Mouse (Mus musculus) MEL (cell line): ENCODE data around the gene Ptpdc1.

Experiments used
- CHD2 ChIP-seq: IDR thresholded peaks from 2 replicates; pipeline ENCODE4 v1.6.1; 2011; ENCODE audit warnings: low read length, improper control_type of control experiment
- CTCF ChIP-seq, 3 experiments: IDR thresholded peaks in 2 of 3; conservative IDR thresholded peaks in 1 of 3; 2 replicates each; pipeline ENCODE4 v1.5.1; 2011 to 2012; ENCODE audit warnings: low read length in 3 of 3, low read depth in 2 of 3, mild to moderate bottlenecking in 2 of 3, improper control_type of control experiment in 1 of 3, inconsistent platforms in 1 of 3, mixed read lengths in 1 of 3, moderate library complexity in 1 of 3; ENCODE audit not compliant: control insufficient read depth in 1 of 3, insufficient read depth in 1 of 3, poor library complexity in 1 of 3, severe bottlenecking in 1 of 3
- E2F4 ChIP-seq: IDR thresholded peaks from 2 replicates; pipeline ENCODE4 v1.6.1; 2011; ENCODE audit warnings: low read depth, low read length, improper control_type of control experiment, borderline replicate concordance
- ELF1 ChIP-seq: IDR thresholded peaks from 2 replicates; pipeline ENCODE4 v1.6.1; 2014; ENCODE audit warnings: low read depth, mild to moderate bottlenecking, inconsistent platforms, low read length, improper control_type of control experiment, moderate library complexity
- EP300 ChIP-seq, 2 experiments: IDR thresholded peaks; 2 replicates each; pipeline ENCODE4 v1.6.1; 2011; ENCODE audit warnings: improper control_type of control experiment in 2 of 2, low read length in 2 of 2, low read depth in 1 of 2, mild to moderate bottlenecking in 1 of 2
- GATA1 ChIP-seq: IDR thresholded peaks from 2 replicates; pipeline ENCODE4 v1.6.1; 2011; ENCODE audit warnings: low read depth, low read length, improper control_type of control experiment
- HCFC1 ChIP-seq: IDR thresholded peaks from 2 replicates; pipeline ENCODE4 v1.6.1; 2012; ENCODE audit warnings: low read depth, mild to moderate bottlenecking, inconsistent platforms, low read length, improper control_type of control experiment, moderate library complexity
- MAFK ChIP-seq: IDR thresholded peaks from 2 replicates; pipeline ENCODE4 v1.6.1; 2011; ENCODE audit warnings: low read depth, mild to moderate bottlenecking, low read length, improper control_type of control experiment, borderline replicate concordance
- MXI1 ChIP-seq: IDR thresholded peaks from 2 replicates; pipeline ENCODE4 v1.6.1; 2011; ENCODE audit warnings: mild to moderate bottlenecking, low read depth, low read length, improper control_type of control experiment
- POLR2A ChIP-seq, 2 experiments: IDR thresholded peaks; 2 replicates each; pipeline ENCODE4 v1.6.1; 2011 to 2012; ENCODE audit warnings: low read length in 2 of 2, mild to moderate bottlenecking in 2 of 2, control low read depth in 1 of 2, improper control_type of control experiment in 1 of 2, low read depth in 1 of 2, moderate library complexity in 1 of 2; ENCODE audit not compliant: control insufficient read depth in 1 of 2, insufficient read depth in 1 of 2, poor library complexity in 1 of 2
- POLR2AphosphoS2 ChIP-seq: IDR thresholded peaks from 2 replicates; pipeline ENCODE4 v1.6.1; 2011; ENCODE audit warnings: low read length, improper control_type of control experiment
- RCOR1 ChIP-seq: IDR thresholded peaks from 2 replicates; pipeline ENCODE4 v1.6.1; 2012; ENCODE audit warnings: low read depth, mild to moderate bottlenecking, inconsistent platforms, low read length, improper control_type of control experiment
- USF1 ChIP-seq: IDR thresholded peaks from 2 replicates; pipeline ENCODE4 v1.6.1; 2014; ENCODE audit warnings: low read depth, mild to moderate bottlenecking, inconsistent platforms, low read length, improper control_type of control experiment, moderate library complexity

DNA sequence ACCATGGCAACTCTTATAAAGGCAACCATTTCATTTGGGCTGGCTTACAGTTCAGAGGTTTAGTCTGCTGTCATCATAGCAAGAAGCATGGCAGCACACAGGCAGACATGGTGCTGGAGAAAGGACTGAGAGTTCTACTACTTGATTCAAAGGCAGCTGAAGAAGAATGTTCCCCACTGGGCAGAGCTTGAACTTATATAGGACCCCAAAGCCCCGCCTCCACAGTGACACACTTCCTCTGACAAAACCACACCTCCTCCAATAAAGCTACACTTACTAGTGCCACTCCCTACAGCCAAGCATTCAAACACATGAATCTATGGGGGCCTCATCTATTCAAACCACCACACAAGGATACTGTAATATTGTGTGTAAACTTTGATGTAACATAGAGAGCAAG is 70.9 kb downstream of the Ptpdc1 start:
- TF ChIP-seq POLR2A (IDR thresholded peaks at IDR 0.05; ENCODE audit: control insufficient read depth in 1 of 2, insufficient read depth in 1 of 2, low read depth in 1 of 2, low read length in 2 of 2, poor library complexity in 1 of 2) (peak in 1 of 2 experiments; percentile 33; a peak in 1 of 4 replicates), CTCF (IDR thresholded peaks at IDR 0.05 in 2 of 3, conservative IDR thresholded peaks at IDR 0.05 in 1 of 3; ENCODE audit: control insufficient read depth in 1 of 3, insufficient read depth in 1 of 3, low read depth in 2 of 3, low read length in 3 of 3, poor library complexity in 1 of 3, severe bottlenecking in 1 of 3) (no peak), MXI1 (no peak), CHD2 (no peak), EP300 (IDR thresholded peaks at IDR 0.05; ENCODE audit: low read depth in 1 of 2, low read length in 2 of 2) (no peak), RCOR1 (no peak), ELF1 (no peak), USF1 (no peak), E2F4 (no peak), GATA1 (no peak), POLR2AphosphoS2 (no peak), MAFK (no peak), HCFC1 (no peak)
